Mouse (Mus musculus) midbrain, embryonic 10.5 days (tissue): ENCODE results near the gene Negr1. TPM values are rescaled to one million over a fixed set of nuclear protein-coding genes. Genes with fewer than 3 reads are reported as not detected.

ENCODE experiments used
- DNase-seq: peaks from one replicate; pipeline ENCODE4 v3.0.0-alpha.2; 2017; ENCODE audit warnings: low spot score
- H3K27ac ChIP-seq: fragments of 300-500 bp; sonication (generic); replicated peaks from 2 replicates; pipeline ENCODE4 v1.5.1; 2016; ENCODE audit warnings: mild to moderate bottlenecking
- H3K27me3 ChIP-seq: fragments of 300-500 bp; sonication (generic); 2 replicates; pipeline ENCODE4 v1.6.1; 2016; ENCODE audit warnings: low read depth, mild to moderate bottlenecking; ENCODE audit not compliant: poor library complexity, severe bottlenecking
- H3K36me3 ChIP-seq: fragments of 300-500 bp; sonication (generic); 2 replicates; pipeline ENCODE4 v1.6.1; 2016; ENCODE audit warnings: mild to moderate bottlenecking, moderate library complexity
- H3K4me1 ChIP-seq: fragments of 300-500 bp; sonication (generic); 2 replicates; pipeline ENCODE4 v1.6.1; 2016
- H3K4me3 ChIP-seq: fragments of 300-500 bp; sonication (generic); 2 replicates; pipeline ENCODE4 v1.5.1; 2016; ENCODE audit warnings: mild to moderate bottlenecking, moderate library complexity
- H3K9me3 ChIP-seq: fragments of 300-500 bp; sonication (generic); replicated peaks from 2 replicates; pipeline ENCODE4 v1.6.1; 2016; ENCODE audit warnings: mild to moderate bottlenecking
- WGBS: fragments of 180-500 bp; shearing (Covaris S2); methylation state at CpG from one replicate; pipeline ENCODE4 v1.1.7; 2016; 5-methylcytosine and 5-hydroxymethylcytosine counted together
- polyA plus RNA-seq: library from polyadenylated mRNA; unstranded; fragments of >200 nt; fragmentation: Nextera tagmentation; extraction: Ambion mirVana; gene quantifications from 2 replicates; pipeline ENCODE4 v1.2.1, GENCODE M21; 2016

Negr1 gene
- polyA plus RNA-seq, 1 experiment from 2014 or later, result 2.0 TPM

GRCm38 (mm10) chr3:157082808-157083784, 521.5 kb downstream of the Negr1 start:
- DNase-seq, result no peak
- Histone ChIP-seq H3K36me3 (no peaks in the 10 kb centered on the region), H3K9me3 (no peaks in the 10 kb centered on the region), H3K27me3 (no peaks in the 10 kb centered on the region), H3K4me1 (no peaks in the 10 kb centered on the region), H3K27ac (no peak overlapping the region), H3K4me3 (no peak overlapping the region)
- WGBS, result 87% methylated on average over 8 of the region's 8 CpGs

- H3K27me3 ChIP-seq, result no peaks in the 10 kb centered on the region
- H3K36me3 ChIP-seq, result no peaks in the 10 kb centered on the region
- no peak for DNase-seq
- 86% methylated on average over 1 of the region's 1 CpGs for WGBS
- no peak overlapping the region for H3K4me3 ChIP-seq
- no peak overlapping the region for H3K27ac ChIP-seq
- H3K4me1 ChIP-seq, result no peaks in the 10 kb centered on the region
- H3K9me3 ChIP-seq, result no peaks in the 10 kb centered on the region
Observed at GRCm38 (mm10) chr3:157085180-157085579, 523.6 kb downstream of the Negr1 start.

- WGBS, result 68% methylated on average over 4 of the region's 4 CpGs
- no peaks in the 10 kb centered on the region for H3K27me3 ChIP-seq
Observed at GRCm38 (mm10) chr3:157090051-157090450, 528.5 kb downstream of the Negr1 start.

GRCm38 (mm10) chr3:157096284-157096683, 534.7 kb downstream of the Negr1 start:
- no peak for DNase-seq
- H3K4me1 ChIP-seq, result peaks cover 5% of the 10 kb centered on the region; the same call in 1 of the 2 replicates

More at GRCm38 (mm10) chr3:157090051-157090450, 528.5 kb downstream of the Negr1 start:
- Histone ChIP-seq H3K9me3 (no peaks in the 10 kb centered on the region), H3K4me1 (no peaks in the 10 kb centered on the region), H3K27ac (no peak overlapping the region), H3K4me3 (no peak overlapping the region), H3K36me3 (no peaks in the 10 kb centered on the region)
- no peak for DNase-seq

GRCm38 (mm10) chr3:157097514-157097913, 535.9 kb downstream of the Negr1 start:
- no peaks in the 10 kb centered on the region for H3K27me3 ChIP-seq

More at GRCm38 (mm10) chr3:157096284-157096683, 534.7 kb downstream of the Negr1 start:
- H3K27me3 ChIP-seq, result no peaks in the 10 kb centered on the region
- no peak overlapping the region for H3K27ac ChIP-seq
- H3K36me3 ChIP-seq, result no peaks in the 10 kb centered on the region
- H3K9me3 ChIP-seq, result no peaks in the 10 kb centered on the region
- 98% methylated on average over 1 of the region's 1 CpGs for WGBS
- no peak overlapping the region for H3K4me3 ChIP-seq

GRCm38 (mm10) chr3:157098417-157098816, 536.8 kb downstream of the Negr1 start:
- Histone ChIP-seq H3K27me3 (no peaks in the 10 kb centered on the region), H3K9me3 (no peaks in the 10 kb centered on the region), H3K36me3 (no peaks in the 10 kb centered on the region), H3K4me1 (peaks cover 5% of the 10 kb centered on the region; the same call in 1 of the 2 replicates), H3K4me3 (no peak overlapping the region), H3K27ac (no peak overlapping the region)
- 45% methylated on average over 6 of the region's 6 CpGs for WGBS
- DNase-seq, result no peak

More at GRCm38 (mm10) chr3:157097514-157097913, 535.9 kb downstream of the Negr1 start:
- Histone ChIP-seq H3K36me3 (no peaks in the 10 kb centered on the region), H3K27ac (no peak overlapping the region), H3K4me3 (no peak overlapping the region), H3K9me3 (no peaks in the 10 kb centered on the region), H3K4me1 (peaks cover 5% of the 10 kb centered on the region; the same call in 1 of the 2 replicates)
- no peak for DNase-seq

- no peak for DNase-seq
- no peak overlapping the region for H3K27ac ChIP-seq
Observed at GRCm38 (mm10) chr3:157104866-157105579, 543.4 kb downstream of the Negr1 start.

GRCm38 (mm10) chr3:157105580-157106264, 544.1 kb downstream of the Negr1 start:
- Histone ChIP-seq H3K27ac (no peak overlapping the region), H3K4me1 (peaks cover 6% of the 10 kb centered on the region), H3K4me3 (no peak overlapping the region), H3K27me3 (no peaks in the 10 kb centered on the region), H3K36me3 (no peaks in the 10 kb centered on the region), H3K9me3 (no peaks in the 10 kb centered on the region)
- no peak for DNase-seq
- 74% methylated on average over 6 of the region's 6 CpGs for WGBS

More at GRCm38 (mm10) chr3:157104866-157105579, 543.4 kb downstream of the Negr1 start:
- no peak overlapping the region for H3K4me3 ChIP-seq
- no peaks in the 10 kb centered on the region for H3K9me3 ChIP-seq
- 94% methylated on average over 3 of the region's 3 CpGs for WGBS
- no peaks in the 10 kb centered on the region for H3K36me3 ChIP-seq
- peaks cover 6% of the 10 kb centered on the region for H3K4me1 ChIP-seq
- H3K27me3 ChIP-seq, result no peaks in the 10 kb centered on the region

GRCm38 (mm10) chr3:157108156-157108555, 546.6 kb downstream of the Negr1 start:
- no peaks in the 10 kb centered on the region for H3K27me3 ChIP-seq

GRCm38 (mm10) chr3:157109308-157109707, 547.7 kb downstream of the Negr1 start:
- no peak for DNase-seq
- peaks cover 6% of the 10 kb centered on the region for H3K4me1 ChIP-seq

More at GRCm38 (mm10) chr3:157108156-157108555, 546.6 kb downstream of the Negr1 start:
- DNase-seq, result no peak
- Histone ChIP-seq H3K27ac (no peak overlapping the region), H3K36me3 (no peaks in the 10 kb centered on the region), H3K4me3 (no peak overlapping the region), H3K9me3 (no peaks in the 10 kb centered on the region), H3K4me1 (peaks cover 6% of the 10 kb centered on the region)
- 72% methylated on average over 2 of the region's 2 CpGs for WGBS

GRCm38 (mm10) chr3:157115105-157115760, 553.6 kb downstream of the Negr1 start:
- no peak overlapping the region for H3K4me3 ChIP-seq
- H3K4me1 ChIP-seq, result peaks cover 14% of the 10 kb centered on the region
- no peak for DNase-seq
- no peaks in the 10 kb centered on the region for H3K27me3 ChIP-seq
- 69% methylated on average over 5 of the region's 5 CpGs for WGBS
- no peaks in the 10 kb centered on the region for H3K36me3 ChIP-seq
- no peaks in the 10 kb centered on the region for H3K9me3 ChIP-seq
- no peak overlapping the region for H3K27ac ChIP-seq

More at GRCm38 (mm10) chr3:157109308-157109707, 547.7 kb downstream of the Negr1 start:
- Histone ChIP-seq H3K4me3 (no peak overlapping the region), H3K27me3 (no peaks in the 10 kb centered on the region), H3K9me3 (no peaks in the 10 kb centered on the region), H3K27ac (no peak overlapping the region), H3K36me3 (no peaks in the 10 kb centered on the region)

- DNase-seq, result no peak
- H3K27me3 ChIP-seq, result no peaks in the 10 kb centered on the region
- H3K4me1 ChIP-seq, result peaks cover 14% of the 10 kb centered on the region
- H3K27ac ChIP-seq, result no peak overlapping the region
- WGBS, result 97% methylated on average over 1 of the region's 1 CpGs
- H3K36me3 ChIP-seq, result no peaks in the 10 kb centered on the region
- no peak overlapping the region for H3K4me3 ChIP-seq
- H3K9me3 ChIP-seq, result no peaks in the 10 kb centered on the region
Observed at GRCm38 (mm10) chr3:157116024-157116423, 554.4 kb downstream of the Negr1 start.
